Mouse (Mus musculus) hindbrain, embryonic 14.5 days (tissue): Measurements from ENCODE around the gene Wnt9a. TPM values are rescaled to one million over a fixed set of nuclear protein-coding genes. Genes with fewer than 3 reads are reported as not detected.

Source experiments
- ATAC-seq: fragments of 200-750 bp; cut with Nextera tagmentation; 2 replicates; pipeline ENCODE4 v1.8.0; 2017; ENCODE audit warnings: moderate number of reproducible peaks, mild to moderate bottlenecking, moderate TSS enrichment, moderate library complexity; ENCODE audit not compliant: low FRiP score
- DNase-seq: peaks from one replicate; pipeline ENCODE4 v3.0.0-alpha.2; 2015; ENCODE audit warnings: low spot score
- H3K27ac ChIP-seq: fragments of 300-500 bp; sonication (generic); 2 replicates; pipeline ENCODE4 v1.5.1; 2014; ENCODE audit warnings: mild to moderate bottlenecking, moderate library complexity
- H3K27me3 ChIP-seq: fragments of 300-500 bp; sonication (generic); 2 replicates; pipeline ENCODE4 v1.6.1; 2014; ENCODE audit warnings: mild to moderate bottlenecking, low read length, mixed read lengths; ENCODE audit not compliant: control insufficient read depth, insufficient read depth
- H3K36me3 ChIP-seq: fragments of 300-500 bp; sonication (generic); replicated peaks from 2 replicates; pipeline ENCODE4 v1.6.1; 2014; ENCODE audit not compliant: control insufficient read depth, insufficient read depth
- H3K4me1 ChIP-seq: fragments of 300-500 bp; sonication (generic); replicated peaks from 2 replicates; pipeline ENCODE4 v1.6.1; 2014; ENCODE audit warnings: antibody characterized with exemption, low read length, mixed read lengths; ENCODE audit not compliant: control insufficient read depth, insufficient read depth
- H3K4me2 ChIP-seq: fragments of 300-500 bp; sonication (generic); replicated peaks from 2 replicates; pipeline ENCODE4 v1.6.1; 2014; ENCODE audit warnings: mild to moderate bottlenecking, moderate library complexity
- H3K4me3 ChIP-seq: fragments of 300-500 bp; sonication (generic); replicated peaks from 2 replicates; pipeline ENCODE4 v1.5.1; 2014; ENCODE audit warnings: mild to moderate bottlenecking, low read length
- H3K9ac ChIP-seq: fragments of 300-500 bp; sonication (generic); 2 replicates; pipeline ENCODE4 v1.6.1; 2014
- H3K9me3 ChIP-seq: fragments of 300-500 bp; sonication (generic); 2 replicates; pipeline ENCODE4 v1.6.1; 2016; ENCODE audit warnings: low read length; ENCODE audit not compliant: control insufficient read depth
- WGBS: fragments of 180-500 bp; shearing (Covaris S2); extraction: QIAGEN DNeasy Blood & Tissue Kit; methylation state at CpG from one replicate; pipeline ENCODE4 v1.1.7; 2014; 5-methylcytosine and 5-hydroxymethylcytosine counted together
- polyA plus RNA-seq: library from polyadenylated mRNA; unstranded; fragments of >200 nt; fragmentation: Nextera tagmentation; extraction: Ambion mirVana; gene quantifications from 2 replicates; pipeline ENCODE4 v1.2.1, GENCODE M21; 2014

The Wnt9a gene
- polyA plus RNA-seq, 1 experiment from 2014 or later = 2.1 TPM

DNA sequence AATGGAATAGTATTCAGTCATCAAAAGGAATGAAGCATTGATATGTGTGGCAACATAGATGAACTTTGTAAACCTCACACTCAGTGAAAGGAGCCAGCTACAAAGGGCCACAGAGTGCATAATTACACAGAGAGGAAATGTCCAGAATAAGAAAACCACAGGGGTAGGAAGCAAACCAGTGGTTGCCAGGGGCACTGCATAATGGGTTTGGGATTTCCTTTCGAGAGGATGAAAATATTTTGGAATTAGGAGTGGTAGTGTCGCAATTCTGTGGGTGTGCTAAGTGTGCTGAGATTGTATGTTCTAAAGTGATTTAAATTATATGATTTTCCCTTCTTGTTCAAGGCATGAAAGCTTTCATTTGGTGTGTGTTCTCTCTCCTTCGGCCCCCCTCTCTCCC is 32.5 kb upstream of the Wnt9a start:
- H3K9me3 ChIP-seq = no peaks in the 10 kb centered on the region
- no peak overlapping the region for H3K4me2 ChIP-seq
- 78% methylated on average over 3 of the region's 3 CpGs for WGBS
- no peaks in the 10 kb centered on the region for H3K4me1 ChIP-seq
- H3K4me3 ChIP-seq = no peak overlapping the region
- no peak overlapping the region for H3K9ac ChIP-seq
- no peaks in the 10 kb centered on the region for H3K27me3 ChIP-seq
- DNase-seq (no peak), ATAC-seq (no peak)
- no peaks in the 10 kb centered on the region for H3K36me3 ChIP-seq
- no peak overlapping the region for H3K27ac ChIP-seq

DNA sequence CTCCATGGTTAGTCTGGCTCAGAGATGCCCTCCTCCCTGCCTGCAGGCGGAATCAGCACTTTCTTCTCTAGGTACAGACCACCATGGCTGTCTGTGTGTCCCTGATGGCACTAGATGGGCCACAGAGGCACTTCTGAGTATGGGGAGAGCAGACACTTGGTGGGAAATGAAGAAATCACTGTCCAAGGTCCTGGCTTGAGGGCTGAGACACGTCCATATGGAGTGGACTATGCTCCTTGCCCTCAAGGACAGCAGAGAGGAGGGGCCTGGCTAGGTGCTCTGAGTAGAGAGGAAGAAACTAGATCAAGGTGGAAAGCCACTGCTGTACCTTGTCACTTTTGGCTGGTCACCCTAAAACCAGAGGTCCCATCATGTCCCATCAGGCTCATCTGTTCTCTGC is 29.9 kb upstream of the Wnt9a start:
- 43% methylated on average over 2 of the region's 2 CpGs for WGBS
- ATAC-seq = no peak

DNA sequence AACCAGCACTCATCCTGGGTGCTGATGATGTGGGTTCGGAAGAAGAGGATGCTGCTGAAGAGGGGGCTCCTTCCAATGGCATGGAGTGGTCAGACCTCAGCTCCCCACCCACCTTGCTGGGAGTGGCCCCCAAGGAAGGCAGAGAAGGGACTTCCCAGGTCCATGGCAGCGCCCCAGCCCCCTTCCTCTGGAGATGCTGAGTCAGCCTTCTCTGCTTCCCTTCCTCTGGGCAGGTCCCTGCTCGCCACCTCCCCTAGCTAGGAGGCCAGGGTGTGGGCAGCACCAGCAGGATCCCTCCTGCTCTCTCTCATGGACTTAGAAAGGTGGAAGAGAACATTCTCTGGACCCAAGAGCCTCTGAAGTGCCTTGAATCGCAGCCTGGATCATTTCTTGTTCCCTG is 28.7 kb upstream of the Wnt9a start:
- Histone ChIP-seq H3K9ac (no peak overlapping the region), H3K36me3 (no peaks in the 10 kb centered on the region), H3K4me1 (no peaks in the 10 kb centered on the region), H3K4me2 (no peak overlapping the region), H3K9me3 (no peaks in the 10 kb centered on the region), H3K27me3 (no peaks in the 10 kb centered on the region), H3K4me3 (no peak overlapping the region), H3K27ac (no peak overlapping the region)
- WGBS = 74% methylated on average over 4 of the region's 4 CpGs
- ATAC-seq (no peak), DNase-seq (no peak)

More for the DNA sequence above, 29.9 kb upstream of the Wnt9a start:
- no peaks in the 10 kb centered on the region for H3K27me3 ChIP-seq
- no peak for DNase-seq
- H3K36me3 ChIP-seq = no peaks in the 10 kb centered on the region
- no peak overlapping the region for H3K4me3 ChIP-seq
- H3K4me1 ChIP-seq = no peaks in the 10 kb centered on the region
- H3K9me3 ChIP-seq = no peaks in the 10 kb centered on the region
- no peak overlapping the region for H3K4me2 ChIP-seq
- H3K27ac ChIP-seq = no peak overlapping the region
- H3K9ac ChIP-seq = no peak overlapping the region

DNA sequence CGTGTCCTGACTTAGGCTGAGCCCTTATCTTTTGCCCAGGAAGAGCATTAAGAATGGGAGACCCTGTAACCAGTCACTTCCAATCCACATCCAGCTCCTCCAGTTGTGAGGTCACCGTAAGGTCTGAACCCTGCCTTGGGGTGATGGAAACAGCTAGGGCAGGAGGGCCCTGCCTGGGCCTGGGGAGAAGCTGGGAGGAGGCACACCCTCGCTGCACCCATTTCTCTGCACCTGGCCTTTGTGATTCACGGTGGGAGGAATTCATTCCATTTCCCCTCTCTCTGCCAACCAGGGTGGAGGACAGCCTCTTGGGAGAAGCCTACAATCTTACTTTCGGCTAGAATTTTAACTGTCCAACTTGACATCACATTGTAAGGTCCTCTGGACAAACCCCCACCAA is 24.6 kb upstream of the Wnt9a start:
- DNase-seq (no peak), ATAC-seq (no peak)
- Histone ChIP-seq H3K27ac (no peak overlapping the region), H3K9ac (no peak overlapping the region), H3K27me3 (peaks cover 22% of the 10 kb centered on the region), H3K36me3 (no peaks in the 10 kb centered on the region), H3K4me1 (no peaks in the 10 kb centered on the region), H3K4me3 (no peak overlapping the region), H3K4me2 (no peak overlapping the region), H3K9me3 (no peaks in the 10 kb centered on the region)
- 78% methylated on average over 5 of the region's 5 CpGs for WGBS

DNA sequence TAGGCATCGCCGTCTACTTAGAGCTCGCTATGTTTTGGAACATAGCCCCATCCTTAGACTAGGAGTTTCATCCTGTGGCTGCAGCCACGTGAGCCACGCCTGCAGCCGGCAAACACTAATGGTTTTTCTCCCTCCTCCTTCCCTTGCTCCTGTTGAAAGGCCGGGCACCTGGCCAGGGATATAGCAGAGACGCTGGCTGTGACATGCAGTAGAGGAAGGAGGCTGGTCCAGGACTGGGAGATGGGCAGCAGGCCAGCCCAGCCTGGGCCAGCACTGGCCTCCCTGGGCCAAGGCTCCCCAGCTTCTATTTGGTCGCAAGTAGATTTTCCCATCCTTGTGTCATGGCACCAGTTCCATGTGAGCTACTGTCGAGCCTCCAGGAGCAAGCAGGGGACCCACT is 23.8 kb upstream of the Wnt9a start:
- no peaks in the 10 kb centered on the region for H3K9me3 ChIP-seq
- H3K9ac ChIP-seq = no peak overlapping the region
- no peaks in the 10 kb centered on the region for H3K4me1 ChIP-seq
- H3K27ac ChIP-seq = no peak overlapping the region
- H3K27me3 ChIP-seq = peaks cover 30% of the 10 kb centered on the region
- no peak for ATAC-seq
- peak; percentile 61 for DNase-seq
- H3K4me3 ChIP-seq = no peak overlapping the region
- H3K36me3 ChIP-seq = no peaks in the 10 kb centered on the region
- H3K4me2 ChIP-seq = no peak overlapping the region
- WGBS = 67% methylated on average over 10 of the region's 10 CpGs

DNA sequence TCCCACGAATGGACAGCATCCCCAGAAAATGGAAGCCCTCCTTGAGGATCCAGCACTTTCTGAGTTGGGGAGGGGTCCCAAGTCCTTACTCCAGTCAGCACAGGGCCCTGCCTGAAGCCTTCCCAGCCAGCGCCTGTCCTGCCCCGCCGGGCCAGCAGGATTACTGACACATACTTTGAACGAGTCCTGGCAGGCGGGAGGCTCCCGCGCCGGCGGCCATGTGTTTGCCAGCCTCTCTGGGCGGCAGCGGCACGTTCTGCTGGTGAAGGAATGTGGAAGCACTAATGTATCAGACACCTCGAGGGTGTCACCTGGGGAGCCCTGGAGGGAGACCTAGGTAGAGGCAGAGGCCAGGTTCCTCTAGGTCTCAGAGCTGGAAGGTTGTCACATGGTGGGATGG is 22.6 kb upstream of the Wnt9a start:
- H3K4me2 ChIP-seq = no peak overlapping the region
- H3K9ac ChIP-seq = no peak overlapping the region
- no peak overlapping the region for H3K4me3 ChIP-seq
- 33% methylated on average over 14 of the region's 14 CpGs for WGBS
- peaks cover 6% of the 10 kb centered on the region; the same call in 1 of the 2 replicates for H3K4me1 ChIP-seq
- no peaks in the 10 kb centered on the region for H3K9me3 ChIP-seq
- peaks cover 43% of the 10 kb centered on the region for H3K27me3 ChIP-seq
- ATAC-seq (no peak), DNase-seq (no peak)
- H3K27ac ChIP-seq = no peak overlapping the region
- H3K36me3 ChIP-seq = no peaks in the 10 kb centered on the region

DNA sequence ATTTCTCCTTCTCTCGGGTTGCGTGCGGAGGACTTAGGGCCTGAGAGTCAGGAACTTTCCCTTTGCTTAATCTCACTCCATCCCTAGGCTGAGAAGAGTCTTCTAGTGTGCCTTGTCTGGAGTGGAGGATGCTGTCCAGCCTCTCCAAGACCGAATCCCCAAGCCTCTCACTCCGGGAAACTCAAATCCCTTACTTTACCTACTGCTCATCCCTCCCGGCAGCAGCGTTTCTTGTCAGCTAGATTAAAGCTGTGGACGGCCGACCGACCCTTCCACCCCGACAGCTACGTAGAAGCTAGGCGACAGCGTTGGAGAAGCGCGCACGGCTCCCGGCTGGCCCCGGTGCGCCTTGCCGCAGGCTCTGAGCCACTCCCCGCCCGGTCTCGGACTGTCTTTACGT is 17.0 kb upstream of the Wnt9a start:
- DNase-seq = no peak
- Histone ChIP-seq H3K4me1 (peaks cover 6% of the 10 kb centered on the region; the same call in 1 of the 2 replicates), H3K4me2 (peak overlapping the region; percentile 53), H3K27ac (no peak overlapping the region), H3K4me3 (peak overlapping the region; percentile 26), H3K36me3 (no peaks in the 10 kb centered on the region), H3K9me3 (no peaks in the 10 kb centered on the region), H3K27me3 (peaks cover 84% of the 10 kb centered on the region), H3K9ac (no peak overlapping the region)
- WGBS = under 1% methylated on average over 25 of the region's 25 CpGs
- no peak for ATAC-seq

DNA sequence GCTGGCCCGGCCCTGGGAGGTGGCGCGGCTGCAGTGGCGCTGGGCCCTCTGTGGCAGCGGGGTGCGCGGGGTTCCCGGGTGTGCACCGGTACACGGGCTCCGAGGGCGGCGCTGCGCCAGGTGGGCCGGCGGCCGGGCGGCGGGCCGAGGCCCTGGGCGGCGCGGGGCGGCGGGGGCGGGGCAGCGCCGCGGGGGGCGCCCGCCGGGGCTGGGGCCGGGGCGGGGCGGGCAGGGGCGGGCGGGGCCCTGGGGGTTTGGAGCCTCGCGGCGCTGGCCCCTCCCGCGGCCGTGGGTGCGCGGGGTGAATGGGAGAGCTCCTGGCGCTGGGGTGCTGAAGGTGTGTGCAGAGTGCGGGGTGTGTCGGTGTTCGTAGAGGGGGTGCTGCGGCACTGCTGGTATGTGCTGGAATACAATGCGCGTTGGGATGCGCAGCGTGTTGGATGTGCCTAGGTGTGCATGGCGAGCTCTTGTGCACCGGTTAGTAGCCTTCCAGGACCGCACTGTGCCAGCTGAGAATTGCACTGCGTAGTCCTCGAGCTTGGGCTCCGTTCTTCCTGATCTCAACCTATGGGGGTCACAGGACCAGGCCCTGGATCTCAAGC is 15.9 kb upstream of the Wnt9a start, which contains the start of gene Wnt3a:
TSS of gene Wnt3a (minus strand) at position 51 of the 602 bp plus-strand sequence.
- ATAC-seq (no peak), DNase-seq (no peak)
- peak within 1 kb of the TSS; percentile 28 for H3K4me3 ChIP-seq
- H3K4me2 ChIP-seq = peak within 1 kb of the TSS; percentile 53
- WGBS = 1% methylated on average over 48 of the region's 60 CpGs
- H3K4me1 ChIP-seq = peaks cover 6% of the 10 kb centered on the region; the same call in 1 of the 2 replicates
- H3K9me3 ChIP-seq = no peaks in the 10 kb centered on the region
- peaks cover 92% of the 10 kb centered on the region for H3K27me3 ChIP-seq
- H3K9ac ChIP-seq = peak within 1 kb of the TSS; percentile 34
- H3K27ac ChIP-seq = no peak within 1 kb of the TSS
- no peaks in the 10 kb centered on the region for H3K36me3 ChIP-seq

DNA sequence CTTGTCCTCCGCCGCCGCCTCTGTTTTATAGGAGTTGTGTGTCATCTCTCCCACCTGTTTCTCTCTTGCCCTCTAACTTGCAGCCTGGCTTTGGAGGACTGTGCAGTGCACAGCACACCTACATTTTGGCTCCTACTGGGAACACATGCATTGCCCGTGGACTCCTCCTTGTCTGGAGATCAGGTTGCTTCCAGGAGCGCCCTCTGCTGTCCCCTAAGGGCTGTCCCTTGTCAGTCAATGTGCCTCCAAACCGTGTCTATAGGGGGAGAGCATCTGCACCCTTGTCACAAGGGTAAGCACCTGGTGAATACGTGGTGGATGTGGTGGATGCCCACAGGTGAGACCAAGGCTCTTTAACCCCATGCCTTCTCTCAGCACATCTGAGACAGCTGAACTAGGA is 13.1 kb upstream of the Wnt9a start:
- Histone ChIP-seq H3K27ac (no peak overlapping the region), H3K4me3 (no peak overlapping the region), H3K4me2 (no peak overlapping the region), H3K4me1 (peaks cover 5% of the 10 kb centered on the region; the same call in 1 of the 2 replicates), H3K9me3 (no peaks in the 10 kb centered on the region), H3K27me3 (peaks cover 83% of the 10 kb centered on the region), H3K36me3 (no peaks in the 10 kb centered on the region), H3K9ac (no peak overlapping the region)
- ATAC-seq = no peak
- 24% methylated on average over 7 of the region's 7 CpGs for WGBS
- DNase-seq = no peak

DNA sequence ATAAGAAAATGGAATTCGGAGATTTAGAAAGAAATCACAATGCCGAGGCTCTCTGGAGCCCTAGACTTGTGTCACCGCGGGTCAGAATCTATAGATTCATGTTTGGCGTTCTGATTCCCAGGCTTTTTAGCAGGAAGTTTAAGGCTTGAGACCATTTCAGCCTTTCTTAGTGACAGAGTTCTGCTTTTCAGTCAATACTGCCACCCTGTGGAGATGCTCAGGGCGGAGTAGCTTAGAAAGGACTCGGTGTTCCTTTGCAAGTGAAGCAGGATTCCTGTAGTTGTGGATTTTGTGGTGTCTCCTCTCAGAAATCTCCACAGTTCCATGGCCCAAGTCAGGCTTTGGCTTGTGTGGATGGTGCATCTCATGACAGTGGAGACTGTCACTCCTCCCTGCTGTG is 8.8 kb upstream of the Wnt9a start:
- Histone ChIP-seq H3K27me3 (peaks cover 50% of the 10 kb centered on the region), H3K9me3 (no peaks in the 10 kb centered on the region), H3K4me2 (no peak overlapping the region), H3K36me3 (no peaks in the 10 kb centered on the region), H3K4me1 (no peaks in the 10 kb centered on the region), H3K9ac (no peak overlapping the region), H3K4me3 (no peak overlapping the region), H3K27ac (no peak overlapping the region)
- 19% methylated on average over 7 of the region's 7 CpGs for WGBS
- ATAC-seq (no peak), DNase-seq (peak; percentile 82)
